Mouse (Mus musculus): ENCODE data around the gene Abcd3. TPM values are rescaled to one million over a fixed set of nuclear protein-coding genes. Genes with fewer than 3 reads are reported as not detected.
A peak's percentile ranks its signal among the peaks of the same experiment; 100 is the strongest.

The Abcd3 gene
- 14.7 TPM for polyA plus RNA-seq (2012; fragmentation: generic; extraction: Trizol)

DNA sequence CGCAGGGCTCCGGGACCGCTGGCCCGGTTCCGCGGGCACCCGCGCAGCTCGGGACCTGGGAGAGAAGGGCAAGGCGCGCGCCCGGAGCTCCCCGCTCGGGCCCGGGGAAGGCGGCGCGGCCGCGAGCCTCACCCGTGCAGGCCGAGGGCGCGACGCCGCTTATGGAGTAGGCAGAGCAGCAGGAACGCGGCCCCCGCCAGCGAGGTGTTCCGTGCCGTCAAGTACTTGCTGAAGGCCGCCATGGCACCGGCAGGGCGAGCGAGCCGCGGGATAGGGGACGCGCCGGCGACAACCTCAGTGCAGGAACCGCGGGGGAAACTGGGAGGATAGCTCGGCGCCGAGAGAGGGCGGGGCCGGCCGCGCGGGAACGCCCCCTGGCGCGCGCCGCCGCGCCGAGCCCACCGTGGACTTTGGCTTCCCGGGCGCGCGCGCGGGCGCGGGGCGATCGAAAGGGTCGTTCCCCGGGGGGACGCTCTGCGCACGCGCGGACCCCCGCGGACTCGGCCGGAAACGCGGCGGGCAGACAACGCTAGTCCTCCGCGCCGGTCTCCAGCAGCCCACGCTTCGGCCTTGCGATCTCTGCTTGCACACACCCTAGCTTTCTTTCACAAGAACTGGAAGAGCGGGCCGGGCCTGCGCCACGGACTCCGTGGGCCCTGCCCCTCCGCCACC, at the start of gene Abcd3:
Gene Abcd3, minus strand, starts transcription at position 426 of the 672 bp plus-strand sequence.
- Histone ChIP-seq H3K79me2 (ENCODE audit: control insufficient read depth, insufficient read depth) (peaks cover 7% of the 10 kb centered on the region), H3K4me2 (ENCODE audit: low read depth) (peak within 1 kb of the TSS; percentile 97), H3ac (ENCODE audit: control insufficient read depth, insufficient read length) (peak within 1 kb of the TSS; percentile 90), H3K36me3 (ENCODE audit: control insufficient read depth, insufficient read depth) (no peaks in the 10 kb centered on the region), H3K4me3 (peak within 1 kb of the TSS; percentile 66), H3K27me3 (ENCODE audit: control insufficient read depth, insufficient read depth, insufficient read length) (no peaks in the 10 kb centered on the region)
- TF ChIP-seq POLR2AphosphoS2 (IDR thresholded peaks at IDR 0.05; ENCODE audit: insufficient read length, low read depth) (peak; percentile 91), USF1 (IDR thresholded peaks at IDR 0.05; ENCODE audit: low read depth) (no peak), MYOD1 (IDR thresholded peaks at IDR 0.05; ENCODE audit: control insufficient read depth in 1 of 3, insufficient read length in 2 of 3, low read depth in 2 of 3) (peak in 1 of 3 experiments; percentile 27), POLR2A (IDR thresholded peaks at IDR 0.05; ENCODE audit: insufficient read length, low read depth) (peak; percentile 81), CEBPB (IDR thresholded peaks at IDR 0.05; ENCODE audit: insufficient read depth, poor library complexity, severe bottlenecking) (no peak)

DNA sequence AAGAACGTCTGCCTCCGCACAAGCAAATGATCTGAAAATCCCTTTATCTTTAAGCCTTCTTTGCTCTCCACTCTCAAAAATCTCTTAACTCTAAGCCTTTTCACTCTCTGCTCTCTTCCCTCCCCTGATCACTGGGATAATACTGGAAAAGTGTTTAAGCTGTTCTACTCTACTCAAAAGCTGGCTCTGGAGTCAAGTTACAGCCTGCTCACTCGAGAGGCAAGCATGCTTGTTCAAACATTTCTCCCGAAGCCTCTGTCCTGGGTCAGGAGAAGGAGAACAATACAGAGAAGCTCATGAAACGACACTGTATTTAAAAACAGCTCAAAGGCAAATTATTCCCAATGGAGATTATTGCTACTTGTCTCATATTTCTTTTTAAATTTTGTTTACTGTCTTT, 44.0 kb upstream of the Abcd3 start:
- H3K4me2 ChIP-seq (ENCODE audit: low read depth): peak overlapping the region; percentile 15
- H3K79me2 ChIP-seq (ENCODE audit: control insufficient read depth, insufficient read depth): no peaks in the 10 kb centered on the region
- H3ac ChIP-seq (ENCODE audit: control insufficient read depth, insufficient read length): no peak overlapping the region

DNA sequence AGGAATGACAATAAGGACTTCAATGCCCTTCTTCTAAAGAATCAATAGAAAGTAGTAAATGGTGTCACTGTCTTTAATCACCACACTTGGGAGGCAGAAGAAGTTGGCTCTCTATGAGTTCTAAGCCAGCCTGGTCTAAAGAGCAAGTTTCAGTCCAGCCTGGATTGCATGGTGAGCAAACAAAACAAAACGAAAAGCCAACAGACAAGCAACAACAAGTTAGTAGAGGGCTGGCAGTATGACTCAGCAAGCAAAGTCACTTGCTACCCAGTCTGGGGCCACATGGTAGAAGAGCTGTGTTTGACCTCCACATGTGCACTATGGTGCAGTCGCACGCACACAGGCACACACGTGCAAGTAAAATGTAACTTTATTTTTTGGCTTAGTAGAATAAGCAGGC, 41.0 kb upstream of the Abcd3 start:
- no peaks in the 10 kb centered on the region for H3K36me3 ChIP-seq (ENCODE audit: control insufficient read depth, insufficient read depth)
- H3K27me3 ChIP-seq (ENCODE audit: control insufficient read depth, insufficient read depth, insufficient read length): peaks cover 33% of the 10 kb centered on the region
- TF ChIP-seq USF1 (IDR thresholded peaks at IDR 0.05; ENCODE audit: low read depth) (no peak), MYOG (IDR thresholded peaks at IDR 0.05; ENCODE audit: control insufficient read depth in 1 of 3, insufficient read depth in 1 of 3, insufficient read length in 2 of 3, low read depth in 2 of 3) (no peak), CEBPB (IDR thresholded peaks at IDR 0.05; ENCODE audit: insufficient read depth, poor library complexity, severe bottlenecking) (no peak), TCF3 (IDR thresholded peaks at IDR 0.05; ENCODE audit: insufficient read length, low read depth) (no peak), MAX (IDR thresholded peaks at IDR 0.05; ENCODE audit: low read depth) (no peak), MYOD1 (IDR thresholded peaks at IDR 0.05; ENCODE audit: control insufficient read depth in 1 of 3, insufficient read length in 2 of 3, low read depth in 2 of 3) (no peak), POLR2AphosphoS2 (IDR thresholded peaks at IDR 0.05; ENCODE audit: insufficient read length, low read depth) (no peak), TCF12 (IDR thresholded peaks at IDR 0.05; ENCODE audit: insufficient read depth, poor library complexity, severe bottlenecking) (no peak), POLR2A (IDR thresholded peaks at IDR 0.05; ENCODE audit: insufficient read length, low read depth) (no peak), SRF (IDR thresholded peaks at IDR 0.05; ENCODE audit: control insufficient read depth, insufficient read length, low read depth) (no peak), E2F4 (IDR thresholded peaks at IDR 0.05; ENCODE audit: insufficient read depth) (no peak), REST (IDR thresholded peaks at IDR 0.05; ENCODE audit: insufficient read depth, insufficient read length) (no peak)
- no peak overlapping the region for H3K4me3 ChIP-seq
- no peak overlapping the region for H3ac ChIP-seq (ENCODE audit: control insufficient read depth, insufficient read length)
- H3K79me2 ChIP-seq (ENCODE audit: control insufficient read depth, insufficient read depth): no peaks in the 10 kb centered on the region
- no peak overlapping the region for H3K4me2 ChIP-seq (ENCODE audit: low read depth)

More for the DNA sequence above, 44.0 kb upstream of the Abcd3 start:
- Histone ChIP-seq H3K36me3 (ENCODE audit: control insufficient read depth, insufficient read depth) (no peaks in the 10 kb centered on the region), H3K27me3 (ENCODE audit: control insufficient read depth, insufficient read depth, insufficient read length) (peaks cover 20% of the 10 kb centered on the region), H3K4me3 (no peak overlapping the region)
- TF ChIP-seq POLR2A (IDR thresholded peaks at IDR 0.05; ENCODE audit: insufficient read length, low read depth) (no peak), MYOG (IDR thresholded peaks at IDR 0.05; ENCODE audit: control insufficient read depth in 1 of 3, insufficient read depth in 1 of 3, insufficient read length in 2 of 3, low read depth in 2 of 3) (no peak), TCF12 (IDR thresholded peaks at IDR 0.05; ENCODE audit: insufficient read depth, poor library complexity, severe bottlenecking) (no peak), TCF3 (IDR thresholded peaks at IDR 0.05; ENCODE audit: insufficient read length, low read depth) (no peak)

DNA sequence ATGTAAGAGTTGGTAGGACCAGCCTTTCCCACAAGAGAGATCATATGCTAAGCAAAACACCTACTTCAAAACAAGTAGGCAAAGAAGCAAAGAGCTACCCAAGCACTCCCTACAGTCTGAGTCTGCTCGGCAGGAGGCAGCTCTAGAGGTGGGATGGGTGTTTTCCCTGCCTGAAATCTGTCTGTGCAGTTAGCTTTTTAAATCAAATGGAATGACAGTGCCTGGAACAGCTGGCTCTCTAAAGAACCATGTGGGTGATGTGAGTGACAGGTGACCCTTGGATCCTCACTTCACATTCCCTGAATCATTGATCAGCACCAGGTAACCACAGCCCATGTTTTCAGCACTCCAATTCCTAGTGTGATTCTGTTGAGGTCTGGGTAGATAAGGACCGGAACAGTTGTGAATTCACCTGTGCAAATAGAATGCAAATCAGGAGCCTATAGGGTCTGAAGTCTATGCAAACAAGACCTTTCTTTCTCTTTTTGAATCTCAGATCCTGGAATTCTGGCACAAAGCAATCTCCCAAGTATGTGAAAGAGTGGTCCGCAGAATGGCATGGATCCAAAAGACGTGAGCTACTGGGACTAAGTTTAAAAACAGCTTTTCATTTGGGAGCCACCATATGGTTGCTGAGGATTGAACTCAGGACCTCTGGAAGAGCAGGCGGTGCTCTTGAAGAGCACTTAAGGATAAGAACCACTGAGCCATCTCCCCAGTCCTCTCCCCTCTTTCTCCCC, 38.8 kb upstream of the Abcd3 start:
- Histone ChIP-seq H3K4me2 (ENCODE audit: low read depth) (no peak overlapping the region), H3K27me3 (ENCODE audit: control insufficient read depth, insufficient read depth, insufficient read length) (peaks cover 37% of the 10 kb centered on the region)
- TF ChIP-seq POLR2A (IDR thresholded peaks at IDR 0.05; ENCODE audit: insufficient read length, low read depth) (no peak), MYOG (IDR thresholded peaks at IDR 0.05; ENCODE audit: control insufficient read depth in 1 of 3, insufficient read depth in 1 of 3, insufficient read length in 2 of 3, low read depth in 2 of 3) (no peak)

DNA sequence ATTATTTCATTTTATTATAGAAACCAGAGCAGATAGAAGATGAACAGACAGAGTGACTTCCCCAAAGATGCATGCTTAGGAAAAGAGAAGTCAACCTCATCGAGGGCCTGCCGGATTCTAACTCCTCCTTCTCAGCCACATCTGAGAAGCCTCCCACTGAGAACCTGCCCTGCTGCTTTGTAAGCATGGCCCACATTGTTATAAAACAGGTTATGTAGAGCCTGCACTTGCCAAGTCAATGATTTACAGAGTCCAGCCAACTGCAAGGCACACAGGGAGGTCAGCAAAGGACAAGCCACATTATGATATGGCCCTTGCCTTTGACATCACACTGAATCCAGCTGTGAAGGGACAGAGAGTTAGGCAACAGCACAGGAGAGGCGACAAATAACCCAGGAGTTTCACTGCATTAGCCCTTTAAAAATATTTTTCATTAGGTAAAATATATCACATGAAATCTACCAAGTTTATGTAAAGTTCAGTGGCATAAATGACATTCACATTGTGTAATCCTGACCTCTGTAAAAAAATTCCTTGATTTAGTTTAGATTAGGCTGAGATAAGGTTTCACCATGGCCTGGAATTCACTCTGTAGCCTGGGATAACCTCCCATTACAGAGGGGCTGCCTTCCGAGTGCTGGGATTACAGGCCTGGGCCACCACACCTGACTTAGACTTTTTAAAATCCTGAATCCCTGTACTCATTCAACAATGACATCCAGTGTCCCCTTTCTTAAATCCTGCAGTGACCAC, 37.1 kb upstream of the Abcd3 start:
- H3K4me3 ChIP-seq: no peak overlapping the region
- H3K79me2 ChIP-seq (ENCODE audit: control insufficient read depth, insufficient read depth): no peaks in the 10 kb centered on the region
- TF ChIP-seq MYOG (IDR thresholded peaks at IDR 0.05; ENCODE audit: control insufficient read depth in 1 of 3, insufficient read depth in 1 of 3, insufficient read length in 2 of 3, low read depth in 2 of 3) (no peak), MAX (IDR thresholded peaks at IDR 0.05; ENCODE audit: low read depth) (no peak), TCF3 (IDR thresholded peaks at IDR 0.05; ENCODE audit: insufficient read length, low read depth) (no peak), POLR2AphosphoS2 (IDR thresholded peaks at IDR 0.05; ENCODE audit: insufficient read length, low read depth) (no peak), POLR2A (IDR thresholded peaks at IDR 0.05; ENCODE audit: insufficient read length, low read depth) (no peak), SRF (IDR thresholded peaks at IDR 0.05; ENCODE audit: control insufficient read depth, insufficient read length, low read depth) (no peak), USF1 (IDR thresholded peaks at IDR 0.05; ENCODE audit: low read depth) (no peak), TCF12 (IDR thresholded peaks at IDR 0.05; ENCODE audit: insufficient read depth, poor library complexity, severe bottlenecking) (no peak), E2F4 (IDR thresholded peaks at IDR 0.05; ENCODE audit: insufficient read depth) (no peak), MYOD1 (IDR thresholded peaks at IDR 0.05; ENCODE audit: control insufficient read depth in 1 of 3, insufficient read length in 2 of 3, low read depth in 2 of 3) (no peak), CEBPB (IDR thresholded peaks at IDR 0.05; ENCODE audit: insufficient read depth, poor library complexity, severe bottlenecking) (no peak), REST (IDR thresholded peaks at IDR 0.05; ENCODE audit: insufficient read depth, insufficient read length) (no peak)

More for the DNA sequence above, 38.8 kb upstream of the Abcd3 start:
- Histone ChIP-seq H3K36me3 (ENCODE audit: control insufficient read depth, insufficient read depth) (no peaks in the 10 kb centered on the region), H3ac (ENCODE audit: control insufficient read depth, insufficient read length) (no peak overlapping the region), H3K4me3 (no peak overlapping the region), H3K79me2 (ENCODE audit: control insufficient read depth, insufficient read depth) (no peaks in the 10 kb centered on the region)

More for the DNA sequence above, 37.1 kb upstream of the Abcd3 start:
- peaks cover 23% of the 10 kb centered on the region for H3K27me3 ChIP-seq (ENCODE audit: control insufficient read depth, insufficient read depth, insufficient read length)
- no peak overlapping the region for H3K4me2 ChIP-seq (ENCODE audit: low read depth)
- no peak overlapping the region for H3ac ChIP-seq (ENCODE audit: control insufficient read depth, insufficient read length)
- no peaks in the 10 kb centered on the region for H3K36me3 ChIP-seq (ENCODE audit: control insufficient read depth, insufficient read depth)

Data from myocyte (in vitro differentiated cells).